Mouse (Mus musculus): ENCODE results near the gene Tmem128.

DNA sequence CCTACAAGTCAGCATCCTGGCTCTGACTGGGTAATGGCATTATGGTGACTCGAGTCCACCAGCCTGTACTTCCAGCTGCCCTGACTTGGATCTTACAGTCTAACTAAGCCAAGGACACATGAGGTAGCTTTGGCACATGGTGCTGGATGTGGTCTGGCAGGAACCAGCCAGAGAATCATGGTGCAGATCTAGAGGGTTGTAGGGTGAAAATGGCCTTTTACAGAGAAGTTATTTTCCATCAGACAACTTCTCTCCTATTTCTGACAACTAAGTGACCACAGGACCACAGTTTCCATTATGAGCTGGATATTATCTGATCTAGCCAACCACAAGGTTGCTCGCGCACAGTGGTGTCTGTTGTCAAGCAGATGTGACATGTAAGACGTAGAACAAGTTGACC, 13.8 kb downstream of the Tmem128 start:
- TF ChIP-seq CHD1 (IDR thresholded peaks at IDR 0.05; ENCODE audit: low read depth, low read length), result no peak
- TF ChIP-seq SIN3A (IDR thresholded peaks at IDR 0.05; ENCODE audit: low read length), result no peak
- no peak for TF ChIP-seq NRF1 (IDR thresholded peaks at IDR 0.05; ENCODE audit: insufficient read depth, low read depth, low read length, poor library complexity, severe bottlenecking)
- no peak for TF ChIP-seq POLR2A (IDR thresholded peaks at IDR 0.05; ENCODE audit: control insufficient read depth in 1 of 2, insufficient read depth in 1 of 2, low read depth in 1 of 2, low read length in 2 of 2, poor library complexity in 1 of 2)
- TF ChIP-seq USF1 (IDR thresholded peaks at IDR 0.05; ENCODE audit: low read depth, low read length), result no peak
- TF ChIP-seq CTCF (IDR thresholded peaks at IDR 0.05 in 2 of 3, conservative IDR thresholded peaks at IDR 0.05 in 1 of 3; ENCODE audit: control insufficient read depth in 1 of 3, insufficient read depth in 1 of 3, low read depth in 2 of 3, low read length in 3 of 3, poor library complexity in 1 of 3, severe bottlenecking in 1 of 3), result no peak
- TF ChIP-seq BHLHE40 (IDR thresholded peaks at IDR 0.05; ENCODE audit: borderline replicate concordance, low read depth, low read length), result no peak
- no peak for TF ChIP-seq EP300 (IDR thresholded peaks at IDR 0.05; ENCODE audit: low read depth in 1 of 2, low read length in 2 of 2)
- TF ChIP-seq RCOR1 (IDR thresholded peaks at IDR 0.05; ENCODE audit: low read depth, low read length), result no peak
- TF ChIP-seq GABPA (IDR thresholded peaks at IDR 0.05; ENCODE audit: low read depth, low read length), result no peak
- no peak for TF ChIP-seq KAT2A (conservative IDR thresholded peaks at IDR 0.05; ENCODE audit: low read depth, low read length)
- no peak for TF ChIP-seq E2F4 (IDR thresholded peaks at IDR 0.05; ENCODE audit: borderline replicate concordance, low read depth, low read length)
- TF ChIP-seq ZMIZ1 (IDR thresholded peaks at IDR 0.05; ENCODE audit: low read depth, low read length), result no peak
- TF ChIP-seq SMC3 (IDR thresholded peaks at IDR 0.05; ENCODE audit: low read depth, low read length), result no peak

All from MEL (cell line).